Mouse (Mus musculus) limb, embryonic 14.5 days (tissue): ENCODE measurements around the gene Fgfrl1. TPM values are rescaled to one million over a fixed set of nuclear protein-coding genes. Genes with fewer than 3 reads are reported as not detected.

Experiments
- ATAC-seq: fragments of 200-750 bp; cut with Nextera tagmentation; 2 replicates; pipeline ENCODE4 v1.8.0; 2017; ENCODE audit warnings: low read depth, moderate number of reproducible peaks, moderate TSS enrichment; ENCODE audit not compliant: low FRiP score
- DNase-seq: peaks from one replicate; pipeline ENCODE4 v3.0.0-alpha.2; 2015; ENCODE audit warnings: low spot score
- H3K27ac ChIP-seq: fragments of 300-500 bp; sonication (generic); replicated peaks from 2 replicates; pipeline ENCODE4 v1.5.1; 2014; ENCODE audit warnings: low read depth, mild to moderate bottlenecking, low read length, moderate library complexity, mixed read lengths
- H3K27me3 ChIP-seq: fragments of 300-500 bp; sonication (generic); 2 replicates; pipeline ENCODE4 v1.6.1; 2014; ENCODE audit warnings: low read length, mixed read lengths; ENCODE audit not compliant: control insufficient read depth, insufficient read depth
- H3K36me3 ChIP-seq: fragments of 300-500 bp; sonication (generic); 2 replicates; pipeline ENCODE4 v1.6.1; 2014; ENCODE audit warnings: mild to moderate bottlenecking, low read length, moderate library complexity, mixed read lengths; ENCODE audit not compliant: control insufficient read depth, insufficient read depth
- H3K4me1 ChIP-seq: fragments of 300-500 bp; sonication (generic); 2 replicates; pipeline ENCODE4 v1.6.1; 2014; ENCODE audit warnings: antibody characterized with exemption, low read length, mixed read lengths; ENCODE audit not compliant: control insufficient read depth, insufficient read depth
- H3K4me2 ChIP-seq: fragments of 300-500 bp; sonication (generic); replicated peaks from 2 replicates; pipeline ENCODE4 v1.6.1; 2014; ENCODE audit warnings: low read depth, mild to moderate bottlenecking, low read length, moderate library complexity; ENCODE audit not compliant: severe bottlenecking
- H3K4me3 ChIP-seq: fragments of 300-500 bp; sonication (generic); replicated peaks from 2 replicates; pipeline ENCODE4 v1.5.1; 2014; ENCODE audit warnings: low read length
- H3K9ac ChIP-seq: fragments of 300-500 bp; sonication (generic); 2 replicates; pipeline ENCODE4 v1.6.1; 2014; ENCODE audit warnings: mild to moderate bottlenecking, low read depth, low read length, moderate library complexity; ENCODE audit not compliant: severe bottlenecking
- H3K9me3 ChIP-seq: fragments of 300-500 bp; sonication (generic); 2 replicates; pipeline ENCODE4 v1.6.1; 2016; ENCODE audit warnings: low read length; ENCODE audit not compliant: control insufficient read depth
- POLR2A ChIP-seq: fragments of 200-500 bp; IDR thresholded peaks from 2 replicates; pipeline ENCODE4 v1.8.0; 2012; ENCODE audit warnings: inconsistent platforms, mild to moderate bottlenecking, moderate library complexity, borderline replicate concordance; ENCODE audit not compliant: insufficient read depth, insufficient read length; ENCODE audit errors: extremely low read depth
- WGBS: fragments of 180-500 bp; shearing (Covaris S2); extraction: QIAGEN DNeasy Blood & Tissue Kit; methylation state at CpG from one replicate; pipeline ENCODE4 v1.1.7; 2014; 5-methylcytosine and 5-hydroxymethylcytosine counted together
- polyA plus RNA-seq, 2 experiments: library from polyadenylated mRNA; depleted of rRNA in 1 of 2; stranded (reverse) in 1 of 2; unstranded in 1 of 2; fragments of >200 nt; fragmentation: Nextera tagmentation in 1 of 2; extraction: Ambion mirVana in 1 of 2; gene quantifications; 2 replicates each; pipeline versions ENCODE4 v1.2.1 to v1.2.3; 2012 to 2014

The Fgfrl1 gene
- polyA plus RNA-seq, 2 experiments: 46.5 to 119 TPM

- H3K27me3 ChIP-seq: no peaks in the 10 kb centered on the region
- H3K4me3 ChIP-seq: no peak overlapping the region
- H3K4me1 ChIP-seq: peaks cover 65% of the 10 kb centered on the region
- H3K27ac ChIP-seq: peak overlapping the region; percentile 84
- H3K36me3 ChIP-seq: peaks cover 43% of the 10 kb centered on the region
- no peaks in the 10 kb centered on the region for H3K9me3 ChIP-seq
- ATAC-seq (peak; percentile 41), DNase-seq (no peak)
- TF ChIP-seq POLR2A: no peak
- 34% methylated on average over 3 of the region's 3 CpGs for whole genome bisulfite sequencing
- 0 out of 2 replicates have a peak overlapping the region, but pooled peaks have one; percentile 25 for H3K9ac ChIP-seq
- H3K4me2 ChIP-seq: peak overlapping the region; percentile 23; the same call in 1 of the 2 replicates
These were observed 8.2 kb downstream of the Fgfrl1 start for GRCm38 (mm10) chr5:108700346-108700745.

GRCm38 (mm10) chr5:108701341-108702021, 9.3 kb downstream of the Fgfrl1 start:
- peaks cover 54% of the 10 kb centered on the region for H3K4me1 ChIP-seq
- peaks cover 54% of the 10 kb centered on the region for H3K36me3 ChIP-seq
- 71% methylated on average over 10 of the region's 10 CpGs for WGBS

GRCm38 (mm10) chr5:108703754-108704626, 11.8 kb downstream of the Fgfrl1 start:
- WGBS: 77% methylated on average over 12 of the region's 12 CpGs
- H3K36me3 ChIP-seq: peaks cover 71% of the 10 kb centered on the region
- no peak overlapping the region for H3K4me3 ChIP-seq
- ATAC-seq (peak; percentile 69), DNase-seq (no peak)
- no peak overlapping the region for H3K4me2 ChIP-seq
- H3K27me3 ChIP-seq: no peaks in the 10 kb centered on the region
- no peak overlapping the region for H3K27ac ChIP-seq
- peaks cover 29% of the 10 kb centered on the region for H3K4me1 ChIP-seq
- H3K9me3 ChIP-seq: no peaks in the 10 kb centered on the region
- TF ChIP-seq POLR2A: no peak
- no peak overlapping the region for H3K9ac ChIP-seq

More at GRCm38 (mm10) chr5:108701341-108702021, 9.3 kb downstream of the Fgfrl1 start:
- Histone ChIP-seq H3K9ac (no peak overlapping the region), H3K9me3 (no peaks in the 10 kb centered on the region), H3K4me2 (no peak overlapping the region), H3K4me3 (no peak overlapping the region), H3K27ac (0 out of 2 replicates have a peak overlapping the region, but pooled peaks have one; percentile 84), H3K27me3 (no peaks in the 10 kb centered on the region)
- no peak for ATAC-seq
- no peak for TF ChIP-seq POLR2A
- DNase-seq: no peak

GRCm38 (mm10) chr5:108707758-108708157, 15.6 kb downstream of the Fgfrl1 start:
- no peak overlapping the region for H3K27ac ChIP-seq
- H3K4me3 ChIP-seq: no peak overlapping the region
- DNase-seq: no peak
- 83% methylated on average over 2 of the region's 2 CpGs for WGBS
- peaks cover 59% of the 10 kb centered on the region for H3K36me3 ChIP-seq
- no peak overlapping the region for H3K9ac ChIP-seq
- TF ChIP-seq POLR2A: no peak
- no peak overlapping the region for H3K4me2 ChIP-seq
- H3K27me3 ChIP-seq: no peaks in the 10 kb centered on the region
- ATAC-seq: no peak
- no peaks in the 10 kb centered on the region for H3K4me1 ChIP-seq
- no peaks in the 10 kb centered on the region for H3K9me3 ChIP-seq

- ATAC-seq (no peak), DNase-seq (no peak)
- Histone ChIP-seq H3K4me1 (peaks cover 2% of the 10 kb centered on the region; the same call in 1 of the 2 replicates), H3K9ac (no peak overlapping the region), H3K36me3 (peaks cover 53% of the 10 kb centered on the region), H3K27me3 (no peaks in the 10 kb centered on the region), H3K4me3 (no peak overlapping the region), H3K27ac (no peak overlapping the region), H3K4me2 (no peak overlapping the region), H3K9me3 (no peaks in the 10 kb centered on the region)
- WGBS: 90% methylated on average over 1 of the region's 1 CpGs
- TF ChIP-seq POLR2A: no peak
These were observed 16.2 kb downstream of the Fgfrl1 start for GRCm38 (mm10) chr5:108708419-108708818.
